Mouse (Mus musculus) layer of hippocampus, adult 2 months (tissue): ENCODE measurements at regions not wholly inside any gene's neighbourhood (a gene's known extent, or its start where the extent isn't known, plus 50 kb on each side); places are given as distances from the start of the nearest gene placed in this dataset.

Experiments used
- DNase-seq, 2 experiments: peaks; one replicate each; pipeline ENCODE4 v3.0.0; 2022; ENCODE audit warnings: low spot score in 2 of 2
- H3K27ac ChIP-seq: fragments of 200-600 bp; 2 replicates; pipeline ENCODE4 v1.8.1; 2022
- H3K4me3 ChIP-seq: fragments of 200-600 bp; 2 replicates; pipeline ENCODE4 v1.8.1; 2022; ENCODE audit warnings: mild to moderate bottlenecking
- CTCF ChIP-seq: fragments of 200-600 bp; conservative IDR thresholded peaks from 2 replicates; pipeline ENCODE4 v1.8.1; 2022; ENCODE audit warnings: antibody characterized with exemption, mild to moderate bottlenecking, moderate library complexity
- microRNA-seq, 2 experiments: library from miRNA; unstranded; fragments of <30 nt; microRNA quantifications; one replicate each; pipeline ENCODE4 v1.2.0; 2021

- TF ChIP-seq CTCF, result no peak
- no peak for DNase-seq
- Histone ChIP-seq H3K4me3 (peak overlapping the region; percentile 38; the same call in 1 of the 2 replicates), H3K27ac (peak overlapping the region; percentile 83)
Measured at GRCm38 (mm10) chr9:89827564-89827963, 82.1 kb upstream of the Rasgrf1 start.

GRCm38 (mm10) chr9:89826712-89827548 lies 82.8 kb upstream of the Rasgrf1 start:
- peak overlapping the region; percentile 38 for H3K4me3 ChIP-seq
- peak overlapping the region; percentile 83 for H3K27ac ChIP-seq
- DNase-seq, result peak; percentile 89 to 93
- peak; percentile 92 for TF ChIP-seq CTCF

- TF ChIP-seq CTCF, result no peak
- Histone ChIP-seq H3K27ac (peak overlapping the region; percentile 68; the same call in 1 of the 2 replicates), H3K4me3 (no peak overlapping the region)
- no peak for DNase-seq
Measured at GRCm38 (mm10) chr9:89821853-89822243, 83.6 kb upstream of the Ankrd34c start.

GRCm38 (mm10) chr9:89821109-89821852 lies 83.0 kb upstream of the Ankrd34c start:
- Histone ChIP-seq H3K4me3 (no peak overlapping the region), H3K27ac (peak overlapping the region; percentile 68; the same call in 1 of the 2 replicates)
- DNase-seq, result no peak
- no peak for TF ChIP-seq CTCF

GRCm38 (mm10) chr9:89813616-89814318 lies 75.5 kb upstream of the Ankrd34c start:
- DNase-seq, result no peak
- no peak overlapping the region for H3K27ac ChIP-seq
- no peak overlapping the region for H3K4me3 ChIP-seq
- TF ChIP-seq CTCF, result peak; percentile 41

GRCm38 (mm10) chr9:89807381-89807780 lies 69.1 kb upstream of the Ankrd34c start:
- TF ChIP-seq CTCF, result no peak
- Histone ChIP-seq H3K27ac (no peak overlapping the region), H3K4me3 (no peak overlapping the region)
- DNase-seq, result no peak

- no peak for TF ChIP-seq CTCF
- DNase-seq, result no peak
- Histone ChIP-seq H3K27ac (no peak overlapping the region), H3K4me3 (no peak overlapping the region)
Measured at GRCm38 (mm10) chr9:89802658-89803057, 64.4 kb upstream of the Ankrd34c start.

GRCm38 (mm10) chr9:89793018-89793417 lies 54.7 kb upstream of the Ankrd34c start:
- no peak overlapping the region for H3K4me3 ChIP-seq
- H3K27ac ChIP-seq, result no peak overlapping the region
- TF ChIP-seq CTCF, result peak; percentile 99
- DNase-seq, result peak; percentile 36 to 84

- no peak for TF ChIP-seq CTCF
Measured at GRCm38 (mm10) chr9:89789926-89790325, 51.7 kb upstream of the Ankrd34c start.

GRCm38 (mm10) chr9:89788651-89789050 lies 50.4 kb upstream of the Ankrd34c start:
- no peak for TF ChIP-seq CTCF
- Histone ChIP-seq H3K4me3 (no peak overlapping the region), H3K27ac (no peak overlapping the region)
- DNase-seq, result no peak

More at GRCm38 (mm10) chr9:89789926-89790325, 51.7 kb upstream of the Ankrd34c start:
- H3K4me3 ChIP-seq, result no peak overlapping the region
- H3K27ac ChIP-seq, result no peak overlapping the region
- DNase-seq, result no peak

Small RNAs in the stretch of these regions (microRNA-seq; reads per million reads assigned to microRNA genes)
- gene Mir184, result 42.3 to 58.1 reads per million in 2 experiments
